Mouse (Mus musculus) MEL (cell line): ENCODE measurements at regions not wholly inside any gene's neighbourhood (a gene's known extent, or its start where the extent isn't known, plus 50 kb on each side); places are given as distances from the start of the nearest gene placed in this dataset.

ENCODE experiments used
- DNase-seq: peaks from one replicate; pipeline ENCODE4 v3.0.0; 2011; ENCODE audit warnings: low read depth, low spot score
- H3K27ac ChIP-seq: 2 replicates; pipeline ENCODE4 v1.5.1; 2012; ENCODE audit warnings: low read depth, mild to moderate bottlenecking, control low read depth, low read length, moderate library complexity; ENCODE audit not compliant: control insufficient read depth
- H3K27me3 ChIP-seq, 2 experiments: fragments of 150-350 bp in 1 of 2; sonication (generic) in 1 of 2; 2 replicates each; pipeline ENCODE4 v1.6.1; 2012; ENCODE audit warnings: low read length in 2 of 2, mild to moderate bottlenecking in 2 of 2, improper control_type of control experiment in 1 of 2, moderate library complexity in 1 of 2; ENCODE audit not compliant: insufficient read depth in 2 of 2, control insufficient read depth in 1 of 2
- H3K36me3 ChIP-seq, 2 experiments: 2 replicates each; pipeline ENCODE4 v1.6.1; 2012 to 2014; ENCODE audit warnings: low read length in 2 of 2, improper control_type of control experiment in 1 of 2, inconsistent platforms in 1 of 2, mild to moderate bottlenecking in 1 of 2; ENCODE audit not compliant: insufficient read depth in 2 of 2, control insufficient read depth in 1 of 2
- H3K4me1 ChIP-seq, 2 experiments: fragments of 150-350 bp in 1 of 2; sonication (generic) in 1 of 2; 2 replicates each; pipeline ENCODE4 v1.6.1; 2012; ENCODE audit warnings: low read length in 2 of 2, improper control_type of control experiment in 1 of 2, mild to moderate bottlenecking in 1 of 2; ENCODE audit not compliant: insufficient read depth in 2 of 2, control insufficient read depth in 1 of 2
- H3K4me3 ChIP-seq, 2 experiments: fragments of 150-350 bp in 1 of 2; sonication (generic) in 1 of 2; 2 replicates each; pipeline ENCODE4 v1.5.1; 2012; ENCODE audit warnings: low read depth in 2 of 2, low read length in 2 of 2, mild to moderate bottlenecking in 2 of 2, moderate library complexity in 2 of 2, control low read depth in 1 of 2, improper control_type of control experiment in 1 of 2; ENCODE audit not compliant: control insufficient read depth in 1 of 2, insufficient read depth in 1 of 2
- H3K79me2 ChIP-seq: 2 replicates; pipeline ENCODE4 v1.6.1; 2012; ENCODE audit warnings: mild to moderate bottlenecking, low read length, moderate library complexity; ENCODE audit not compliant: control insufficient read depth, poor library complexity, insufficient read depth
- H3K9ac ChIP-seq: 2 replicates; pipeline ENCODE4 v1.6.1; 2012; ENCODE audit warnings: low read depth, mild to moderate bottlenecking, control low read depth, low read length, moderate library complexity; ENCODE audit not compliant: control insufficient read depth, poor library complexity, severe bottlenecking
- H3K9me3 ChIP-seq: fragments of 150-350 bp; sonication (generic); replicated peaks from 2 replicates; pipeline ENCODE4 v1.6.1; 2012; ENCODE audit warnings: mild to moderate bottlenecking, low read length, improper control_type of control experiment, moderate library complexity; ENCODE audit not compliant: insufficient read depth
- BHLHE40 ChIP-seq: IDR thresholded peaks from 2 replicates; pipeline ENCODE4 v1.6.1; 2012; ENCODE audit warnings: low read depth, mild to moderate bottlenecking, inconsistent platforms, low read length, improper control_type of control experiment, borderline replicate concordance
- ELF1 ChIP-seq: IDR thresholded peaks from 2 replicates; pipeline ENCODE4 v1.6.1; 2014; ENCODE audit warnings: low read depth, mild to moderate bottlenecking, inconsistent platforms, low read length, improper control_type of control experiment, moderate library complexity
- GABPA ChIP-seq: IDR thresholded peaks from 2 replicates; pipeline ENCODE4 v1.6.1; 2012; ENCODE audit warnings: low read depth, mild to moderate bottlenecking, inconsistent platforms, low read length, improper control_type of control experiment, moderate library complexity
- HCFC1 ChIP-seq: IDR thresholded peaks from 2 replicates; pipeline ENCODE4 v1.6.1; 2012; ENCODE audit warnings: low read depth, mild to moderate bottlenecking, inconsistent platforms, low read length, improper control_type of control experiment, moderate library complexity
- KAT2A ChIP-seq: conservative IDR thresholded peaks from 2 replicates; pipeline ENCODE4 v1.6.1; 2012; ENCODE audit warnings: low read depth, low read length, improper control_type of control experiment, inconsistent platforms
- MAFK ChIP-seq: IDR thresholded peaks from 2 replicates; pipeline ENCODE4 v1.6.1; 2011; ENCODE audit warnings: low read depth, mild to moderate bottlenecking, low read length, improper control_type of control experiment, borderline replicate concordance
- MEF2A ChIP-seq: IDR thresholded peaks from 2 replicates; pipeline ENCODE4 v1.6.1; 2014; ENCODE audit warnings: low read depth, mild to moderate bottlenecking, inconsistent platforms, low read length, improper control_type of control experiment; ENCODE audit not compliant: poor library complexity, insufficient replicate concordance, severe bottlenecking; ENCODE audit errors: extremely low read depth
- NELFE ChIP-seq: IDR thresholded peaks from 2 replicates; pipeline ENCODE4 v1.6.1; 2011; ENCODE audit warnings: low read depth, low read length, improper control_type of control experiment
- NRF1 ChIP-seq: IDR thresholded peaks from 2 replicates; pipeline ENCODE4 v1.6.1; 2014; ENCODE audit warnings: low read depth, mild to moderate bottlenecking, inconsistent platforms, low read length, improper control_type of control experiment, moderate library complexity; ENCODE audit not compliant: poor library complexity, insufficient read depth, severe bottlenecking
- POLR2A ChIP-seq, 2 experiments: IDR thresholded peaks; 2 replicates each; pipeline ENCODE4 v1.6.1; 2011 to 2012; ENCODE audit warnings: low read length in 2 of 2, mild to moderate bottlenecking in 2 of 2, control low read depth in 1 of 2, improper control_type of control experiment in 1 of 2, low read depth in 1 of 2, moderate library complexity in 1 of 2; ENCODE audit not compliant: control insufficient read depth in 1 of 2, insufficient read depth in 1 of 2, poor library complexity in 1 of 2
- TAL1 ChIP-seq: IDR thresholded peaks from 2 replicates; pipeline ENCODE4 v1.6.1; 2012; ENCODE audit warnings: mild to moderate bottlenecking, inconsistent platforms, low read length, moderate library complexity, mixed read lengths
- TBP ChIP-seq: IDR thresholded peaks from 2 replicates; pipeline ENCODE4 v1.8.0; 2011; ENCODE audit warnings: low read depth, low read length, improper control_type of control experiment
- USF2 ChIP-seq, 2 experiments: IDR thresholded peaks; 2 replicates each; pipeline ENCODE4 v1.6.1; 2011 to 2012; ENCODE audit warnings: improper control_type of control experiment in 2 of 2, low read length in 2 of 2, borderline replicate concordance in 1 of 2, inconsistent platforms in 1 of 2, low read depth in 1 of 2, mild to moderate bottlenecking in 1 of 2; ENCODE audit not compliant: insufficient read depth in 1 of 2
- ZNF384 ChIP-seq: IDR thresholded peaks from 2 replicates; pipeline ENCODE4 v1.6.1; 2012; ENCODE audit warnings: low read depth, mild to moderate bottlenecking, inconsistent platforms, low read length, improper control_type of control experiment

GRCm38 (mm10) chr14:66441825-66442224, 432.8 kb upstream of the Gulo start:
- no peak overlapping the region for H3K27ac ChIP-seq
- TF ChIP-seq TAL1 (no peak), NELFE (no peak), USF2 (IDR thresholded peaks at IDR 0.05; ENCODE audit: borderline replicate concordance in 1 of 2, insufficient read depth in 1 of 2, low read depth in 1 of 2, low read length in 2 of 2) (no peak), NRF1 (no peak), MEF2A (no peak), KAT2A (no peak), POLR2A (IDR thresholded peaks at IDR 0.05; ENCODE audit: control insufficient read depth in 1 of 2, insufficient read depth in 1 of 2, low read depth in 1 of 2, low read length in 2 of 2, poor library complexity in 1 of 2) (no peak), ZNF384 (no peak)
- TF ChIP-seq, all 39 proteins: peak for 0
- DNase-seq, result no peak
- Histone ChIP-seq H3K9me3 (no peaks in the 10 kb centered on the region), H3K9ac (no peak overlapping the region), H3K4me1 (no peaks in the 10 kb centered on the region), H3K4me3 (no peak overlapping the region), H3K79me2 (no peaks in the 10 kb centered on the region), H3K27me3 (no peaks in the 10 kb centered on the region), H3K36me3 (no peaks in the 10 kb centered on the region)

DNA sequence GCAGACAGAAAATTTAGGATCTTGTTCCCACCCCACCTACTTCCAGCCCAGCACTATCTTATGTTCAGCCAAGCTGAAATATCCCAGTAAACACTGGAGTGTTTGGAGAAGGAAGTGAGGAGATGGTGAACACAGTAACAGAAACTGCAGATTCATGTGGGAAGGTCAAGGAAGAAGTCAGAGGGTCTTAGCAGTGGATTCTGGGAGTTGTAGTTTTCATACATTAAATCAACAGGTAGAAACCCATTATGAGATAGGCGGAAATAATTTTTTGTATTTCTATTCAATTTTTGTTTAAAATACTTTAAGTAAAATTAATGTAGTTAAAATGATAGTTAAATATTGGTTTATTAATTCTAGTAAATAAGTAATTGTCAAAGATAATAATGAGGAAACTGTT, 429.6 kb upstream of the Gulo start:
- H3K9me3 ChIP-seq, result no peaks in the 10 kb centered on the region
- TF ChIP-seq BHLHE40 (no peak), HCFC1 (peak; percentile 77)
- TF ChIP-seq, all 39 proteins: peak for 1
- no peaks in the 10 kb centered on the region for H3K79me2 ChIP-seq
- H3K27me3 ChIP-seq, result no peaks in the 10 kb centered on the region
- DNase-seq, result peak; percentile 4
- H3K27ac ChIP-seq, result no peak overlapping the region
- H3K4me1 ChIP-seq, result no peaks in the 10 kb centered on the region
- no peaks in the 10 kb centered on the region for H3K36me3 ChIP-seq
- no peak overlapping the region for H3K4me3 ChIP-seq
- no peak overlapping the region for H3K9ac ChIP-seq

- Histone ChIP-seq H3K9me3 (no peaks in the 10 kb centered on the region), H3K27ac (no peak overlapping the region), H3K4me3 (no peak overlapping the region), H3K79me2 (no peaks in the 10 kb centered on the region), H3K4me1 (no peaks in the 10 kb centered on the region), H3K9ac (no peak overlapping the region), H3K36me3 (no peaks in the 10 kb centered on the region), H3K27me3 (peaks cover 0 to 2% of the 10 kb centered on the region in 2 experiments; a peak in 1 of 4 replicates)
- TF ChIP-seq TBP, result no peak
- no peak for TF ChIP-seq GABPA
- no peak for TF ChIP-seq MAFK
- no peak for TF ChIP-seq NRF1
- TF ChIP-seq ELF1, result no peak
- TF ChIP-seq MEF2A, result no peak
- DNase-seq, result no peak
Observed at GRCm38 (mm10) chr14:66438001-66438400, 429.0 kb upstream of the Gulo start.
